Mouse (Mus musculus) embryonic facial prominence, embryonic 13.5 days (tissue): ENCODE measurements around the gene Bbx. TPM values are rescaled to one million over a fixed set of nuclear protein-coding genes. Genes with fewer than 3 reads are reported as not detected.

Experiments
- polyA plus RNA-seq: library from polyadenylated mRNA; unstranded; fragments of >200 nt; fragmentation: Nextera tagmentation; extraction: Ambion mirVana; gene quantifications from 2 replicates; pipeline ENCODE4 v1.2.1, GENCODE M21; 2015

Gene Bbx
- polyA plus RNA-seq, 1 experiment from 2014 or later, result 55.1 TPM

Other genes with a start within 250 kb of the Bbx start
- gene Ccdc54, start 158.8 kb upstream of the Bbx start, polyA plus RNA-seq, result not detected in 2 replicates